Mouse (Mus musculus) spleen, postnatal 14 days (tissue): ENCODE measurements around the gene Cpa2.

ENCODE experiments used
- DNase-seq, 2 experiments: peaks; one replicate each; pipeline ENCODE4 v3.0.0; 2021 to 2022; ENCODE audit warnings: low spot score in 2 of 2

Gene Cpa2

DNA sequence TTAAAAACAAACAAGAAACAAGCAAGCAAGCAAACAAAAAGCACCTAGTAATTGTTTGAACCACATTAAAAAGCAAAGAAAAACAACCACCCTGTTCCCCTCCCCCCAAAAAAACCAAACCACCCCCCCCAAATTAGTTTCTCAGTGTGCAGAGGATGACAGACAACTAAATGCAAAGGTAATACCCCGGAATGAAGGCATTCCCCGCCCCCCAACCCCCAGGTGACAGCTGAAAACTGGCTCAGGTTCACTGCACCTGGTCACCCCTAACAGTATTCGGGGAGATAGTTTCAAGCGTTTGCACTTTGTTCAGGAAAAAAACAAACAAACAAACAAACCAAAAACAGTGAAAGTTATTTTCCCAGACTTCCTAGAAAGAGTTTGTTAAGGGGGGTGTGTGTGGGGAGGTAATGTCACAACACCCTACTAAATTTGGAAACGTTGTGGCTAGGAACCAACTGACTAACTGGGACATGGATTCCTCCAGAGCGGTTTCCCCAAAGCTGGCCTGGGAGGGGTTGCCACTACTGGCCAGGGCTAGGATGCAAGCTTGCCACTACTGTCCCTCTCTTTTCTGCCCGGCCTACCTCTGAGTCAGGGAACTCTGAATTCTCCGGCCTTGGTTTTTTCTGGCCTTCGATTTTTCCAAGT lies 6.4 kb downstream of the Cpa2 start:
- no peak for DNase-seq

DNA sequence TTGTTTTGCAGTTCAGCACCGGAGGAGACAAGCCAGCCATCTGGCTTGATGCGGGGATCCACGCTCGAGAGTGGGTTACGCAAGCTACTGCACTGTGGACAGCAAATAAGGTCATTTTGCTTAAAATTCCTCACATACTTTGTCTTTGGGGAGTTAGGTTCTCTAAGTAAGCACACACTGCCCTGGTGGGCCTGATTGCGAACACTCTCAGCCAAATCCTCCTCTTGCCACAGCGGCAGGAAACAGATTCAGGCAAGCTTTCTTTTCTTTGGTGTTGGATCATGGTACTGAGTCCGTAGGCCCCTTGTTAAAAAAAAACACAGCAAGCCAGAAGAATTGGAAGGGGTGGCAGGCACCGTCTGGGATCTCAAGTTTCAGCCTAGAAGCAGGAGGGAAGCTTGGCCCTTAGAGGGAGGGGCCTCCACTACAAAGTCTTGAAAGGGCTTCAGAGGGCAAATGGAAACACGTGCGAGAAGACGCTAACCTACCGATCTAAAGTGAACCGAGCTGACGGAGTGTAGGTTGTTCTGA lies 7.9 kb downstream of the Cpa2 start:
- DNase-seq: no peak

DNA sequence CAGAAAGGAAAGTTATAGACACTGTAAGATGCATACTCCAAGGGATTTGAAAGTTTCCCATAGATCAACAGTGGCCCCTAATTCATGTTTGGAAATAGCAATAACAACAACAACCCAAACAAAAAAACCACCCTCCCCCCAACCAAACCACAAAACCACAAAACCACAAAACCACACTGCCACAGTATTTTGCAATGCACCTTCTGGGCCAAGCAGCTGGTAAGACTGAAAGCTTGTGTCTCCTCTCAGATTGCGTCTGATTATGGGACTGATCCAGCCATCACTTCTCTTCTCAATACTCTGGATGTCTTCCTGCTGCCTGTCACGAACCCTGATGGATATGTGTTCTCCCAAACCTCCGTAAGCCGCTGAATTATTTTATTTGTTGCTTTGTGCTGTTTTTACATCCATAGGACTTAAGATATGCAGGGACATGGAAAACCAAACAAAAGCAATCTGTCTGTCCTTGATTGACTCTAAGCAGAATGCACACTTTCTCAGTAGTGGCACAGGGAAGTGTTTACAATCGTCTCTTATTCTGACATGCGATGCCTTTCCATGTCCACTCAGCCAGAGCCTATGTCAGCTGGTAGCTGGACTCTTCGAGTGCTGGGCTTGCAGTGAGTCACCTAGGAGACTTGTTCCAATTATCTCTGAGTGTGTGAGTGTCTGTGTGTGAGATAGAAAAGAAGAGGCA lies 9.3 kb downstream of the Cpa2 start:
- DNase-seq: no peak

DNA sequence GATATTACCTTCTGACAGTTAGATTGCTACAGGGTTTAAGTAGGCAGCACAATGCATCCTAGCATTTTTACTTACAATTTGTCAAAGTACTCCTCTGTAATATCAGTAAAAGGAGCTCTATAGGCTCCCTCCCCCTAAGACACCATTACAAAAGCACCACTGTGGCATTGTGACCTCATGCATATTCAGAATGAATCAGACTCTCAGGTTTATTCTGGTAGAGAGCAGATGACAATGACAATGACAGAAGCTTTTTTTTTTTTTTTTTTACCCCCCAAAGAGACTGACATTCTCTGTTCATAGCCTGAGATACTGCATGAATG lies 9.8 kb downstream of the Cpa2 start:
- DNase-seq: no peak

DNA sequence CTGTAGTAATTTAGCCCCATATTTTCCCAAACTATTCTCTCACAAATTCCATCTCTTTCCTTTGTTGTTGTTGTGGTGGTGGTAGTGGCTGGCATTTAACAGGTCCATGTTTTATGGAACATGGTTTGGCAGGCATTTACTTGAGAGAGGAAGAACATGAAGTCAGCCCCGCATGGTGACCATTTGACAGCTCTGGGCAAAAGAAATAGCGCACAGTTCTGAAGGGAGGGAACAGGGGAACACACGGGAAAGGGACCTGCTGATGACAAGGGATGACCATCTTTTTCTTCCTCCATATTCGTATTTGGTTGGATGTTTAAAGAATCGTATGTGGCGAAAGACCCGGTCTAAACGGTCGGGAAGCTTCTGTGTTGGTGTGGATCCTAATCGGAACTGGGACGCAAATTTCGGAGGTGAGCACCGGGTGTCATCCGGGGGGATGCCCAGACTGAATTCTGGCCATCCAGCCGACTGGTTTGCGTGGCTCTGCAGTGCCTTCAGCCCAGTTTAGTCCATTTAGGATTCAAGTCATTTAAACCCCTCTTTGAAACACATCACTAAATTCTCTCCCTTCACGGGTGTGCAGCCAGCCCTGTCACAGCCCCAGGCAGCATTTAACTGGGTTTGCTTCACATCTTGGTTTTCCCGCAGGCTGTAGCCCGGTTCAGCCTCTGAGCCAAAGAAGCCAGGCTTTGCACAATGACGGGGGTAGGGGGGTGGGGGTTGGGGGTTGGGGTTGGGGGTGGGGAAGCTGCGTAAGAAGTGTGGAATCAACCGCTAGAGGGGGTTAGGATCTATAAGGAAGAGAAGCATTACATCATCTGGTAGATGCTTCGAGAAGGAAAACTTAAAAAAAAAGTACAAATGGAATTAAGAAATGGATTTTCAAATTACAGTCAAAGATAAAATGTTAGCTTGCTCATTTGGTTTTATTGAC lies 10.5 kb downstream of the Cpa2 start:
- no peak for DNase-seq

DNA sequence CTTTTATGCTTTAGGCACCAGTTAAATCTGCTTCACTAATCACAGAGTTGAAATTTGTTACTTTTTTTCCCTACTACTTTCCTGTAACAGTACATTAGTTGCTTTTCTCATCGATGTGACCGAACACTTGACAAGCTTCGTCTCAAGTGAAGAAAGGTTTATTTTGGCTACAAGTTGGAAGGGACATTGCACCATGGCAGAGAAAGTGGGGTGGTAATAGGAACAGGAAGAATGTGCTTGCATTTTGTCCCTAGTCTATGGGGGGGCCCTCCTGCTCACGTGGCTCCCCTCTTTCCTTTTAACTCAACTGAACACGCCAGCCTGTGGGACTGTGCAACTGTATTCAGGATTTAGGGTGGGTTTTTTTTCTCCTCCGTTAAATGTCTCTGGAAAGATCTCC lies 11.2 kb downstream of the Cpa2 start:
- DNase-seq: no peak

DNA sequence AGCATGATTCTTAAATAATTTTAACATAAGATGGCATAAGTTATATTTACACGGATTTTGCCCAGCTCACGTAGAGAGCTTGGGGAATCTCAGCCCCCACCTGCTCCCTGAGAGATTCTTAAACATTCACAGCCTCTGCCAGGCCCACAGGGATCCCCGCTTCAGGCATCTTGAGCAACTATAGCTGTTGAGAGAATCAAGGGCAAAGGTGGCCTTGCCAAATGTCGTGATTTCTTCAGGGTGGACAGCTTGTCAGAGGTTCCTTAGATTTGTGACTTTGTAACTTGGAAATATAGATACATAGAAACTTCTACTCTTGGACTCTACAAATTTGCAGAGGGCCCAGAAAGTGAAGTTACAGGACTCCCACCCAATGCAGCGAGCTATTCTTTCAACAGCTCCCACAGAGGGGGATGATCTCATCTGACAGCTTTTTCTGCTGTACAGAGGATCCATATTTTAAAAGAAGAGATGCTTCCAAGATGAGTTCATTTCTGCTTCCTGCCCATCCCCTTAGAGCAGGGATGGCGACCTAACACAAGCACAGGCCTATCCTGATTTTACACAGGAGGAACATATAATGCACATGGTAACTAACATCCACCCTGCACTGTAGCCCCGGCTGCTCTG lies 12.1 kb downstream of the Cpa2 start:
- DNase-seq: no peak

DNA sequence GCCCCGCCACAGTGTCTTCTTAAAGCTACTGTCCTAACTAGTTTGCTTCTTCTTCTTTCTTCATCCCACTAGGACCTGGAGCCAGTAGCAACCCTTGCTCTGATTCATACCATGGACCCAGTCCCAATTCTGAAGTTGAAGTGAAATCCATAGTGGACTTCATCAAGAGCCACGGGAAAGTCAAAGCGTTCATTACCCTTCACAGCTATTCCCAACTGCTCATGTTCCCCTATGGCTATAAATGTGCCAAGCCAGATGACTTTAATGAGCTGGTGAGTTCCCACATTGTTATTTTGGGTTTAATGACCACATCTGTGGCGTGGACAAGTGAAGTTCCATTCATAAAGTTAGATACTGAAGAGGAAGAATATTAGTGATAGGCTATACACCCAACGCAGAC lies 12.7 kb downstream of the Cpa2 start:
- no peak for DNase-seq

DNA sequence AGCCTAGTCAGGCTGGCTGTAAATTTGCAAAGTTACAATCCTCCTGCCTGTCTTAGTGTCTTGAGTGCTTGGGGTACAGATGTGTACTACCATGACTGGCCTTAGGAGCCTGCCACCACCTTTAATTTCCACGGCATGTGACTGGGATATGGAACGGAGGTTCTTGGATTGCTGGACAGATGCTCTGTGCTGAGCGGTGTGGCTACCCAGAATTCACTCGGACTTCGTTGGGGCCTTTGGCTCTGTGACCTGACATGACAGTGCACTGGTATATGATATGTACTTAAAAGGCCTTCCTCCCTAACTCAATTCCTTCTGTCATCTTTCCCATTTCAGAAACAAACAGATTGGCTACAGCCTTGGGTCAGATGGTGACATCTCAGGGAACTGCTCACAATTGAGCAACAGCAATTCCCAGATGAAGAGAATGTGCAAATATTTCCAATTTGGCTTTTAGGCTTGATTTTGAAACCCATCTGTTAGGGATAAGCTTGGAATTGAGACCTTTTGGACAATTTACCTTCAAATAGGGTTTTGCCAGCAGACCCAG lies 13.3 kb downstream of the Cpa2 start:
- no peak for DNase-seq

DNA sequence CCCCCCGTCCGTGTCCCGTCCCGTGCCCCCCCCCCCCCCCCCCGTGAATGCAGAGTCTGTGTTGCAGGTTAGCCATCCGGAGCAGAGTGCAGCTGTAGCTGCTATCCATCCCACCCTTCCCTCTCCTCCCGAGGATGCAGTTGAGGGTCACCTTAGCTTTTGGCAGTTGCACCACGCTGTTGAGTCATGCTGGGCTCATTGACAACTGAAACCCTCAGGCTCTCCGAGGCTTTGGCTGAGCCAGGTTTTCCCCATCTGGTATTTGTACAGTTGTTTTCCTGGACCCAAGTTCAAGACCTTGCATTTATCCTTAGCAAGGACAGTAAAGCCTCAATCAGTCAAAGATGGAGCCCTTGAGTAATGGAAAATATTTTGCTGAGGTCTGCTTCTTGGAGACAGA lies 14.7 kb downstream of the Cpa2 start:
- no peak for DNase-seq

DNA sequence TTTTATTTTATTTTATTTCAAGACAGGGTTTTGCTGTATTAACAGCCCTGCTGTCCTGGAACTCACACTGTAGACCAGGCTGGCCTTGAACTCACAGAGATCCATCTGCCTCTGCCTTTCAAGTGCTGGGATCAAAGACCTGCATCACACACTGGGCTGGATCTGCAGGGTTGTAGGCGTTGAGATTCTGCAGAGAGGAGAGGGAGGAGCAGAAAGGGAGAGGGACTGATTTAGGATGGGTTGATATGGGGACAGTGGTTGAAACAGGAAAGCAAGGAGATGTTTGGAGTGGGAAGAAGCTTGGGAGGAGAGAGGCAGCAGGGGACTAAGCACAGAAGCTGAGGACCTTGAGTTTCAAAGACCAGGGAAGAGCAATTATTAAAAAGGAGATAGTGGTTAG lies 18.3 kb downstream of the Cpa2 start:
- no peak for DNase-seq

DNA sequence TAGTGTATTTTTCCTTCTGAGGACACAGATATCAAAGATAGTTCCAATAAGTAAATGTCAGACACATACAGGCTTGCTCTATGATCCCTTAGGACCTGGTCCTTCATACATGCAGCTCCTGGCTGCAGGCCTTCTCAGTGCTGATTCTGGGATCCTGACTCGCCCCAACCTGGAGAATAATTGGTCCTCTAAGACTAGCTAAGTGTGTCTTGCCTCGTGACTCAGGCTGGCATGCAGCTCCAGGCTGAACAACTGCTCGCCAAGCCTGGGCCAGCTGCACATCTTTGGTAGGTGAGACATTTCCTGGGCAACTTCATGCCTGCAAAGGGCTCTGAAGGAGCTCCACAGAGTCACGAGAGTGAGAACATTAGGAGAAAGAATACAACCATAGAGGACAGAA lies 20.8 kb downstream of the Cpa2 start:
- DNase-seq: no peak

DNA sequence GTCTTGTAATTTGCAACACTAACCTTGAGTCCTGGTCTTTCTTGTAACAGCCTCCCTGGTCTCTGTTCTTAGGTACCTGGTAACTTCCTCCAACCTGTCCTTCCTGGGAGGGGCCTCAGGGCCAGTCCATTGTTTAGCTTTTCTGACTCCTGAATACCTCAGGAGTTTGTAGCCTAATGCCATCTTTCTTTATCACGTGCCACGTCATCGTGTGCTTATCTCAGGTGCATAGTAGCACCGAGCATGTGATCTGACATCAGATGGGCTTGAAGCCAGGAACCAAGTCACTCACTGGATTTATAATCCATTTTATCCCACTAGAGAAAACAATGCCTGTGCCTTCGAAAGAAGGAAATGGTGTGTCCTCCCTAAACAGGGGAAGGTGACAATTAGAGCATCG lies 22.2 kb downstream of the Cpa2 start:
- DNase-seq: no peak

DNA sequence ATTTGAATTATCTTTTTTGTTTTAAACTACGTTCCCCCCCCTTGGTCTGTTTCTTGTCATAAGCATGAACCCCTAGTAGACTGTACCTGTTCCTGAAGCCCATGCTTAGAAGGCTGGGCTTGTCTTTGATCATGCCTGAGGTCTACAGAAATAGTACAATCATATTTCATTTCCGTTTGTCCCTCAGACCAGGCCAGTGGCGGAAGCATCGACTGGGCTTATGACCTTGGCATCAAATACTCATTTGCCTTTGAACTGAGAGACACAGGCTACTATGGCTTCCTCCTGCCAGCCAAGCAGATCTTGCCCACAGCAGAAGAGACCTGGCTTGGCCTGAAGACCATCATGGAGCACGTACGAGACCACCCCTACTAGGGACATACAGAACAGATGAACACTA lies 22.7 kb downstream of the Cpa2 start:
- DNase-seq: no peak

DNA sequence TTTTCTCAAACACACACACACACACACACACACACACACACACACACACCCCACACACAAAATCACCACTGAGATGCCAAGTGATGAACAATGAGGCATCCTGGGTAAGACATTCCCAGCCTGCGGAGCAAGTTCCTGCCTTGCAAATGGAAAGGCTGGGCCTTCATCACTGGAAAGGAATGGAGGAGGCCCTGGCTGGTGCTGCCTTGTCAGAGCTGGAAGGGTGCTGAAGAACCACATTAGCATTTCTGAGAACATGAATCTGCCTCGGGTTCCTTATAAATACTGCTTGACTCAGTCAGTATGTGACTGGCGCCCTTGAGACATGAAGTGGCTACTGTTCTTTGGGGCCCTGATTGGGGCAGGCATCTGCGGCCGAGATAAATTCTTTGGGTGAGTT lies 26.7 kb downstream of the Cpa2 start, which contains the start of gene Cpa4:
TSS of gene Cpa4 (plus strand) at position 301 of the 400 bp plus-strand sequence.
- no peak for DNase-seq

DNA sequence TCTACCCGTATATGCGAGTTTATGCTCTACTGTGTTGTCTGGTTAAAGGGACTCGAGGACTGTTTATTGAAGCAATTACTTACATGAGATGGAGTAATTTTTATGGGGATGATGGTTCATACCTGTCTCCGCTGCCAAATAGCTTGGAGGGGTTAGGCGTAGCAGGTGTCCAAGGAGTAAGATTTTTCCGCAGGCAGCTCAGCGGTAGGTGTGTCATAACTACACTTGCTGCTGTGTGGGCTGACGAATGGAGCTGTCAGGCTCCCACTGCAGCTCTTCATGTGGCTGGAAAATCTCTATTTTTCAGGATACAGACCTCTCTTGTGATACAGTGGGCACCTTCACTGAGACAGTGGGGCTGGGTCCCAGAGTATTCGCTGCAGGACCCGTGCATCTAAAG lies 27.9 kb downstream of the Cpa2 start:
- no peak for DNase-seq

DNA sequence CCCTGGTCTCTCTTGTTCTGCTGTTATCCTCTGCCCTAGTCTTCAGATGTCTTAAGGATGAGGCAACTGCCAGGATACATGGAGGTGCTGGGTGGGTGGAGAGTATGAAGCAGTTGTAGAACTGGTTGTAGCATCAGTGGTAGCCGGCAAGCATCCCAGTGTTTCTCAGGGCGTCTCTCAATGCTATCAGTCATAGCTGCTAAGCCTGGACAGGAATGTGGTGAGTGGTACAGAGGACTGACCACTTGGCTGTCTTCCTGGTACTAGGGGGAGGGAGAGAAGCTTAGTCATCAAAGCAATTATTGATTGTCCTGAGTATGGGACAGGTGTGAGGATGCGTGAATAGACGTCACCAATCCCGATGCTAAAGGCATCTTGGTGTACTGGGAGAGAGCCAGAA lies 28.6 kb downstream of the Cpa2 start:
- no peak for DNase-seq

DNA sequence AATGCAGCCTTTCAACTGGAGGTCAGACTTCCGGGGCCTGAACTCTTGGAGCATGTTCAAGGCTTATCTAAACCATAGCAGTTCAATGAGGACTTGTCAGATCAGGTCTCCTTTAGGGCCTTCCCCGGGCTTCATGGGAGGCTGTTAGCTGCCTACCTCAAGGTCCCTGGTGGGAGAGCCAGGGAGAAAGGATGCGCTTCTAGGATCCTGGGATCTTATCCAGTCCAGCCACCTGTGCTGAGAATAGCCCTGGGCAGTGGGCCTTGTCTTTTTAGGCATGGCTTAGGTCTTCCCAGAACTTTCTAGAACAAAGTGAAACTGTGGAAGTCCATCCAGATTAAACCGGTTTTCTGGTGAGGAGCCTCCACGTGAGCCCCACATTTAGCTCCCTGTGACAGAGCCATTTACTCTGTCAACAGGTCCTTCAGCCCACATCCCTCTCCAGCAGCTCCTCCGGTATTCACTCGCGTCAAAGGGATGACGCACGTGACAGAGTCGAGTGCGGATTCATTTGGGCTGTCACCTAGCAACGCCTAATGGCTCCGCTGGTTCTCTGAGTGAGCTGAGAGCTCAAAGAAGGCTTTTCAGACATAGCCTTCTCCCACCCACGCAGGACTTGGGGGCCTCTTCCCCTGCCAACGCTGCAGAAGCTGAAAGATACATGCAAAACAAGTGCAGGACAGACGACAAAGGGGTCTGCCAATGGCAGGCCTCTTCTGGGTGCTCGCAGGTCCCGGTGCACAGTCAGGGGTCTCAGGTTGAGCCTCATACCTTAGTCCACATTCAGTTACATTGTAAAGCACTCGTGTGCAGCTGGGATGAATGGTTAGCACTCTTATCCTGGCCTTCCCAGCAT lies 31.3 kb downstream of the Cpa2 start:
- no peak for DNase-seq

DNA sequence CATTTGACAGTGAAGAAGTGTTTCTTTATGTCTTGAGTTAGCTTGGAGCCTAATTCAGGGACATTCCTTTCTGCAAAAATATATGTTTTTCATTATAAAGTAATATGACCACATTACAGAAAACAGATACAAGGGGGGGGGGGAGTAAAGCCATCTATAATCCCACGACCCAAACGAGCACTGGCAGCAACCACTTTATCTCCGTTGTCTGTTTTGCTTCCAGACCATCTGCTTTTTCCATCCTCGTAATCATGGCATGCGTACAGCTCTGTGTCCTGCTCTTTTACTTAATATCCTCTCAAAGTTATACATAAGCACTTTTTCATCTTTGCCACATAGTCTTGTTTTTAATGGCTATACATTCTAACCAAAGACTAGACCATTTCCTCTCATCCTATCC lies 32.0 kb downstream of the Cpa2 start:
- DNase-seq: no peak

DNA sequence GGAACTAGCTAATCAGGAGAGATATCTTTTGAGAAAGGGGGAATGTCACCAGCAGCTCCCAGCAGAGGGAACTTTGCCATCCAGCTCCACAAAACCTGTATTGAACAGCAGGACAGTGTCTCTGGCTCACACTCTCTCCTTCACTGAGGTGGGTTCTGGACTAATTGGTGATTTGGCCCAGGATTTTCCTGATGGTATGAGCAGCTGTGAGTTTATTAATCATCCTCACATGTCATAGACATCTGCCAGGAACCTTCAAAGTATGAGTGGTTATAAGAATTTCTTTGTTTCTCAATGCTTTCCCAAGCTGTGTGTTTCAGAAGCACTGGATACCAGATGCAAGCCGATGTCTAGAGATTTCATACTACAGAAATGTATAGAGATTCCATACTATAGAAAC lies 33.6 kb downstream of the Cpa2 start:
- DNase-seq: no peak
